Mouse (Mus musculus): ENCODE measurements around the gene Gdpd2. TPM values are rescaled to one million over a fixed set of nuclear protein-coding genes. Genes with fewer than 3 reads are reported as not detected.

The Gdpd2 gene
- polyA plus RNA-seq, 2 experiments = 5.6 to 11.6 TPM

- Histone ChIP-seq H3K4me3 (replicated peaks; ENCODE audit: low read length) (peak overlapping the region; percentile 28), H3K27me3 (ENCODE audit: control insufficient read depth, insufficient read depth, low read length) (no peaks in the 10 kb centered on the region), H3K4me2 (replicated peaks; ENCODE audit: low read depth, low read length, severe bottlenecking) (peak overlapping the region; percentile 46), H3K27ac (replicated peaks; ENCODE audit: low read depth, low read length) (no peak overlapping the region), H3K9ac (ENCODE audit: low read depth, low read length, severe bottlenecking) (no peak overlapping the region), H3K9me3 (ENCODE audit: control insufficient read depth, low read length) (no peaks in the 10 kb centered on the region), H3K36me3 (ENCODE audit: control insufficient read depth, insufficient read depth, low read length) (no peaks in the 10 kb centered on the region), H3K4me1 (ENCODE audit: control insufficient read depth, insufficient read depth, low read length) (no peaks in the 10 kb centered on the region)
- DNase-seq (ENCODE audit: low spot score) (peak; percentile 63), ATAC-seq (ENCODE audit: low FRiP score, low read depth) (peak; percentile 72; the same call in 1 of the 2 replicates)
- WGBS = 22% methylated on average over 14 of the region's 14 CpGs
- no peak for TF ChIP-seq POLR2A (IDR thresholded peaks at IDR 0.05; ENCODE audit: borderline replicate concordance, extremely low read depth, insufficient read depth, insufficient read length)
Observed at GRCm38 (mm10) chrX:100738918-100739317, 9.2 kb downstream of the Gdpd2 start.

- Histone ChIP-seq H3K9ac (ENCODE audit: low read depth, low read length, severe bottlenecking) (peak overlapping the region; percentile 28), H3K27me3 (ENCODE audit: control insufficient read depth, insufficient read depth, low read length) (no peaks in the 10 kb centered on the region), H3K27ac (replicated peaks; ENCODE audit: low read depth, low read length) (no peak overlapping the region), H3K4me2 (replicated peaks; ENCODE audit: low read depth, low read length, severe bottlenecking) (peak overlapping the region; percentile 46), H3K4me3 (replicated peaks; ENCODE audit: low read length) (peak overlapping the region; percentile 28), H3K36me3 (ENCODE audit: control insufficient read depth, insufficient read depth, low read length) (no peaks in the 10 kb centered on the region), H3K9me3 (ENCODE audit: control insufficient read depth, low read length) (no peaks in the 10 kb centered on the region), H3K4me1 (ENCODE audit: control insufficient read depth, insufficient read depth, low read length) (no peaks in the 10 kb centered on the region)
- DNase-seq (ENCODE audit: low spot score) (no peak), ATAC-seq (ENCODE audit: low FRiP score, low read depth) (peak; percentile 53; the same call in 1 of the 2 replicates)
- WGBS = 27% methylated on average over 10 of the region's 10 CpGs
- no peak for TF ChIP-seq POLR2A (IDR thresholded peaks at IDR 0.05; ENCODE audit: borderline replicate concordance, extremely low read depth, insufficient read depth, insufficient read length)
Observed at GRCm38 (mm10) chrX:100739443-100739842, 9.8 kb downstream of the Gdpd2 start.

- Histone ChIP-seq H3K36me3 (ENCODE audit: control insufficient read depth, insufficient read depth, low read length) (no peaks in the 10 kb centered on the region), H3K9ac (ENCODE audit: low read depth, low read length, severe bottlenecking) (no peak overlapping the region), H3K9me3 (ENCODE audit: control insufficient read depth, low read length) (no peaks in the 10 kb centered on the region), H3K4me1 (ENCODE audit: control insufficient read depth, insufficient read depth, low read length) (no peaks in the 10 kb centered on the region), H3K4me3 (replicated peaks; ENCODE audit: low read length) (no peak overlapping the region), H3K27ac (replicated peaks; ENCODE audit: low read depth, low read length) (no peak overlapping the region), H3K27me3 (ENCODE audit: control insufficient read depth, insufficient read depth, low read length) (no peaks in the 10 kb centered on the region), H3K4me2 (replicated peaks; ENCODE audit: low read depth, low read length, severe bottlenecking) (no peak overlapping the region)
- TF ChIP-seq POLR2A (IDR thresholded peaks at IDR 0.05; ENCODE audit: borderline replicate concordance, extremely low read depth, insufficient read depth, insufficient read length) = no peak
- ATAC-seq (ENCODE audit: low FRiP score, low read depth) (no peak; the same call in 1 of the 2 replicates), DNase-seq (ENCODE audit: low spot score) (no peak)
- 58% methylated on average over 6 of the region's 6 CpGs for WGBS
Observed at GRCm38 (mm10) chrX:100740785-100741184, 11.1 kb downstream of the Gdpd2 start.

GRCm38 (mm10) chrX:100741940-100742339 is 12.3 kb downstream of the Gdpd2 start:
- ATAC-seq (ENCODE audit: low FRiP score, low read depth) = no peak
- H3K9ac ChIP-seq (ENCODE audit: low read depth, low read length, severe bottlenecking) = no peak overlapping the region
- no peaks in the 10 kb centered on the region for H3K9me3 ChIP-seq (ENCODE audit: control insufficient read depth, low read length)
- H3K36me3 ChIP-seq (ENCODE audit: control insufficient read depth, insufficient read depth, low read length) = no peaks in the 10 kb centered on the region
- 9% methylated on average over 10 of the region's 10 CpGs for WGBS
- H3K4me3 ChIP-seq (replicated peaks; ENCODE audit: low read length) = no peak overlapping the region
- DNase-seq (ENCODE audit: low spot score) = no peak
- no peak overlapping the region for H3K27ac ChIP-seq (replicated peaks; ENCODE audit: low read depth, low read length)
- TF ChIP-seq POLR2A (IDR thresholded peaks at IDR 0.05; ENCODE audit: borderline replicate concordance, extremely low read depth, insufficient read depth, insufficient read length) = no peak
- no peak overlapping the region for H3K4me2 ChIP-seq (replicated peaks; ENCODE audit: low read depth, low read length, severe bottlenecking)
- no peaks in the 10 kb centered on the region for H3K4me1 ChIP-seq (ENCODE audit: control insufficient read depth, insufficient read depth, low read length)
- no peaks in the 10 kb centered on the region for H3K27me3 ChIP-seq (ENCODE audit: control insufficient read depth, insufficient read depth, low read length)

- H3K36me3 ChIP-seq (ENCODE audit: control insufficient read depth, insufficient read depth, low read length) = no peaks in the 10 kb centered on the region
- H3K9me3 ChIP-seq (ENCODE audit: control insufficient read depth, low read length) = no peaks in the 10 kb centered on the region
- no peak overlapping the region for H3K27ac ChIP-seq (replicated peaks; ENCODE audit: low read depth, low read length)
- no peak for TF ChIP-seq POLR2A (IDR thresholded peaks at IDR 0.05; ENCODE audit: borderline replicate concordance, extremely low read depth, insufficient read depth, insufficient read length)
- no peak for DNase-seq (ENCODE audit: low spot score)
- no peaks in the 10 kb centered on the region for H3K27me3 ChIP-seq (ENCODE audit: control insufficient read depth, insufficient read depth, low read length)
- no peak overlapping the region for H3K4me2 ChIP-seq (replicated peaks; ENCODE audit: low read depth, low read length, severe bottlenecking)
- H3K4me3 ChIP-seq (replicated peaks; ENCODE audit: low read length) = no peak overlapping the region
- 81% methylated on average over 6 of the region's 6 CpGs for WGBS
- H3K9ac ChIP-seq (ENCODE audit: low read depth, low read length, severe bottlenecking) = no peak overlapping the region
- ATAC-seq (ENCODE audit: low FRiP score, low read depth) = no peak
- no peaks in the 10 kb centered on the region for H3K4me1 ChIP-seq (ENCODE audit: control insufficient read depth, insufficient read depth, low read length)
Observed at GRCm38 (mm10) chrX:100765855-100766254, 36.2 kb downstream of the Gdpd2 start.
